Mouse (Mus musculus) heart, embryonic 14.5 days (tissue): Measurements from ENCODE around the gene Pgs1. TPM values are rescaled to one million over a fixed set of nuclear protein-coding genes. Genes with fewer than 3 reads are reported as not detected.

Experiments
- ATAC-seq: fragments of 200-750 bp; cut with Nextera tagmentation; 2 replicates; pipeline ENCODE4 v1.8.0; 2017; ENCODE audit warnings: low read depth, moderate TSS enrichment; ENCODE audit not compliant: insufficient number of reproducible peaks, insufficient read depth, low FRiP score
- H3K27ac ChIP-seq, 2 experiments: fragments of 200-500 bp in 1 of 2; fragments of 300-500 bp in 1 of 2; sonication (generic) in 1 of 2; replicated peaks in 1 of 2; 2 replicates each; pipeline ENCODE4 v1.5.1; 2012 to 2014; ENCODE audit warnings: low read depth in 2 of 2, low read length in 2 of 2, control low read depth in 1 of 2, mild to moderate bottlenecking in 1 of 2, mixed read lengths in 1 of 2; ENCODE audit not compliant: control insufficient read depth in 1 of 2, insufficient read depth in 1 of 2
- H3K27me3 ChIP-seq: fragments of 300-500 bp; sonication (generic); 2 replicates; pipeline ENCODE4 v1.6.1; 2014; ENCODE audit warnings: mild to moderate bottlenecking, low read length, control low read depth; ENCODE audit not compliant: control insufficient read depth, insufficient read depth
- H3K36me3 ChIP-seq: fragments of 300-500 bp; sonication (generic); 2 replicates; pipeline ENCODE4 v1.6.1; 2014; ENCODE audit warnings: mild to moderate bottlenecking, control low read depth, low read length, mixed read lengths; ENCODE audit not compliant: control insufficient read depth, insufficient read depth
- H3K4me1 ChIP-seq, 2 experiments: fragments of 200-500 bp in 1 of 2; fragments of 300-500 bp in 1 of 2; sonication (generic) in 1 of 2; 2 replicates each; pipeline ENCODE4 v1.6.1; 2012 to 2014; ENCODE audit warnings: low read length in 2 of 2, control low read depth in 1 of 2, mixed read lengths in 1 of 2; ENCODE audit not compliant: control insufficient read depth in 2 of 2, insufficient read depth in 2 of 2
- H3K4me2 ChIP-seq: fragments of 300-500 bp; sonication (generic); 2 replicates; pipeline ENCODE4 v1.6.1; 2014; ENCODE audit warnings: mild to moderate bottlenecking, low read length
- H3K4me3 ChIP-seq, 2 experiments: fragments of 200-500 bp in 1 of 2; fragments of 300-500 bp in 1 of 2; sonication (generic) in 1 of 2; 2 replicates each; pipeline ENCODE4 v1.5.1; 2012 to 2014; ENCODE audit warnings: low read length in 2 of 2, mild to moderate bottlenecking in 2 of 2, control low read depth in 1 of 2, low read depth in 1 of 2, moderate library complexity in 1 of 2; ENCODE audit not compliant: control insufficient read depth in 1 of 2, insufficient read depth in 1 of 2
- H3K9ac ChIP-seq: fragments of 300-500 bp; sonication (generic); 2 replicates; pipeline ENCODE4 v1.6.1; 2014; ENCODE audit warnings: mild to moderate bottlenecking, low read length
- H3K9me3 ChIP-seq: fragments of 300-500 bp; sonication (generic); 2 replicates; pipeline ENCODE4 v1.6.1; 2016; ENCODE audit warnings: low read length, control low read depth; ENCODE audit not compliant: control insufficient read depth
- WGBS: fragments of 180-500 bp; shearing (Covaris S2); extraction: QIAGEN DNeasy Blood & Tissue Kit; methylation state at CpG from one replicate; pipeline ENCODE4 v1.1.7; 2014; 5-methylcytosine and 5-hydroxymethylcytosine counted together
- polyA plus RNA-seq: library from polyadenylated mRNA; unstranded; fragments of >200 nt; fragmentation: Nextera tagmentation; extraction: Ambion mirVana; gene quantifications from 2 replicates; pipeline ENCODE4 v1.2.1, GENCODE M21; 2014

Pgs1 gene
- polyA plus RNA-seq, 1 experiment from 2014 or later = 23.1 TPM

DNA sequence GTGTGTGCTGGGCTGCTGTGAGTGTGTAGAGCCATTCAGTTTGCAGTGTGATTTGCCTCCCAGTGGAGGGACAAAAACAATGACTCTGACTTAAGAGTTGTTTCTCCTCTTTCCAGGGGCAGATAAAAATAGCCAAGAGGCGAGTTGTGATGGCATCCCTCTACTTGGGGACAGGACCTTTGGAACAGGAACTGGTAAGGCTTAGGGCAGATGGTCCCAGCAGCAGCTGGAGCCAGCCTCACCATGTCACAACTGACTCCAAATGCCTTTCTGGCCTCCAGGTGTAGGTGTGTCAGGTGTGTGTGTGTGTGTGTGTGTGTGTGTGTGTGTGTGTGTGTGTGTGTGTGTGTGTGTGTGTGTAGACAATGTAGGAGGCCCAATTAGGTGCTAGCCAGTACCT lies 14.0 kb downstream of the Pgs1 start:
- Histone ChIP-seq H3K4me3 (no peak overlapping the region), H3K36me3 (peaks cover 63% of the 10 kb centered on the region), H3K9ac (no peak overlapping the region), H3K27ac (peak overlapping the region; percentile 50 to 59), H3K4me2 (no peak overlapping the region), H3K4me1 (peaks cover 34 to 55% of the 10 kb centered on the region in 2 experiments), H3K9me3 (no peaks in the 10 kb centered on the region), H3K27me3 (no peaks in the 10 kb centered on the region)
- ATAC-seq = no peak
- 10% methylated on average over 1 of the region's 1 CpGs for WGBS

GRCm38 (mm10) chr11:118000565-118001215 lies 14.6 kb downstream of the Pgs1 start:
- WGBS = 86% methylated on average over 7 of the region's 7 CpGs
- H3K27me3 ChIP-seq = no peaks in the 10 kb centered on the region

DNA sequence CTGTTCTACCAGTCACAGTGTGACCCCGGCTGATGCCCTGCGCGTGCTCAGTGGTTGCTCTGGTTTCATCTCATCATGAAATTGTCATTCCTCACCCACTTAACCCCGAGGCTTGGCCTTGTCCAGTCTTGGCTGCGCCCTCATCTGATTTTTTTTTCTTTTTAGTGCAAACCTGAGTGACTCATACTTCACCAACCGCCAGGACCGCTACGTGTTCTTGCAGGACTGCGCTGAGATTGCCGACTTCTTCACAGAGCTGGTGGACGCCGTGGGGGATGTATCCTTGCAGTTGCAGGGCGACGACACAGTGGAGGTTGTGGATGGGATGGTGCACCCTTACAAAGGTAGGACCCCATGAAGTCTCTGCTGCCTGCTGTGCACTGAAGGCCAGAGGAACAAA lies 17.1 kb downstream of the Pgs1 start:
- Histone ChIP-seq H3K9ac (no peak overlapping the region), H3K36me3 (peaks cover 77% of the 10 kb centered on the region), H3K4me3 (no peak overlapping the region), H3K4me1 (peaks cover 37 to 50% of the 10 kb centered on the region in 2 experiments), H3K27me3 (no peaks in the 10 kb centered on the region), H3K9me3 (no peaks in the 10 kb centered on the region), H3K4me2 (no peak overlapping the region), H3K27ac (peak overlapping the region in 1 of 2 experiments; percentile 55; a peak in 2 of 4 replicates)
- WGBS = 74% methylated on average over 14 of the region's 14 CpGs
- ATAC-seq = no peak

More at GRCm38 (mm10) chr11:118000565-118001215, 14.6 kb downstream of the Pgs1 start:
- no peaks in the 10 kb centered on the region for H3K9me3 ChIP-seq
- peaks cover 28 to 49% of the 10 kb centered on the region in 2 experiments for H3K4me1 ChIP-seq
- H3K27ac ChIP-seq = peak overlapping the region; percentile 50 to 59; a peak in 3 of 4 replicates
- H3K4me3 ChIP-seq = no peak overlapping the region
- H3K9ac ChIP-seq = 0 out of 2 replicates have a peak overlapping the region, but pooled peaks have one; percentile 12
- no peak for ATAC-seq
- H3K36me3 ChIP-seq = peaks cover 69% of the 10 kb centered on the region
- H3K4me2 ChIP-seq = no peak overlapping the region

- H3K27ac ChIP-seq = peak overlapping the region in 1 of 2 experiments; percentile 55; a peak in 2 of 4 replicates
- H3K27me3 ChIP-seq = no peaks in the 10 kb centered on the region
- H3K4me3 ChIP-seq = no peak overlapping the region
- H3K4me1 ChIP-seq = peaks cover 38 to 50% of the 10 kb centered on the region in 2 experiments
- 15% methylated on average over 5 of the region's 5 CpGs for WGBS
- no peak for ATAC-seq
- no peaks in the 10 kb centered on the region for H3K9me3 ChIP-seq
- H3K9ac ChIP-seq = no peak overlapping the region
- peaks cover 73% of the 10 kb centered on the region for H3K36me3 ChIP-seq
- H3K4me2 ChIP-seq = no peak overlapping the region
Measured at GRCm38 (mm10) chr11:118003718-118004117, 17.6 kb downstream of the Pgs1 start.

DNA sequence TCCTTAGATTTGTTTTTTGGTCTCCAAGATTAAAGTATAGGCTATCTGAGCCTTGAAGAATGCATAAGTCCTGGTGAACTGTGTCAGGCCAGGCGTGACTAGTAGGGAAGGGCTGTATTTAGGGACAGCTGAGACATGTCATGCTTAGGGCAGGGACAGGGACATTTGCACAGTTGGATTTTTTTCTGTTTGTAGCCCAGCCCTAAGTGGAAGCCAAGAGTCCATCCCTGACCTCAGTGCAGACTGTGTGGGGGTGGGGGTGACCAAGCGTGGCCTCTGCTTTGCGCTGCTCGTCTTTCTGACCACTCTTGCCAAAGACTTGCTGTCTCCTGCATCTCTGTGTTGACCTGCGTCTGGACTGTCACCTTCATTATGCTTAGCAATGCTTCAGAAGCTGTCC lies 18.1 kb downstream of the Pgs1 start:
- Histone ChIP-seq H3K36me3 (peaks cover 73% of the 10 kb centered on the region), H3K9ac (peak overlapping the region; percentile 38; the same call in 1 of the 2 replicates)

GRCm38 (mm10) chr11:118007460-118008143 lies 21.5 kb downstream of the Pgs1 start:
- H3K36me3 ChIP-seq = peaks cover 53% of the 10 kb centered on the region
- H3K9ac ChIP-seq = peak overlapping the region; percentile 5; the same call in 1 of the 2 replicates
- 58% methylated on average over 8 of the region's 8 CpGs for WGBS
- H3K4me3 ChIP-seq = no peak overlapping the region
- peak overlapping the region; percentile 51 to 72; a peak in 3 of 4 replicates for H3K27ac ChIP-seq
- no peaks in the 10 kb centered on the region for H3K27me3 ChIP-seq
- no peak overlapping the region for H3K4me2 ChIP-seq
- no peak for ATAC-seq
- no peaks in the 10 kb centered on the region for H3K9me3 ChIP-seq
- peaks cover 37 to 41% of the 10 kb centered on the region in 2 experiments for H3K4me1 ChIP-seq

More for the DNA sequence above, 18.1 kb downstream of the Pgs1 start:
- ATAC-seq = no peak
- H3K4me2 ChIP-seq = no peak overlapping the region
- H3K27me3 ChIP-seq = no peaks in the 10 kb centered on the region
- H3K9me3 ChIP-seq = no peaks in the 10 kb centered on the region
- peak overlapping the region; percentile 23 to 55; a peak in 3 of 4 replicates for H3K27ac ChIP-seq
- H3K4me3 ChIP-seq = no peak overlapping the region
- H3K4me1 ChIP-seq = peaks cover 43 to 50% of the 10 kb centered on the region in 2 experiments
- 63% methylated on average over 5 of the region's 5 CpGs for WGBS

GRCm38 (mm10) chr11:118008144-118008805 lies 22.2 kb downstream of the Pgs1 start:
- Histone ChIP-seq H3K36me3 (peaks cover 48% of the 10 kb centered on the region), H3K4me2 (0 out of 2 replicates have a peak overlapping the region, but pooled peaks have one; percentile 4), H3K27me3 (no peaks in the 10 kb centered on the region), H3K9ac (peak overlapping the region; percentile 38; the same call in 1 of the 2 replicates), H3K27ac (peak overlapping the region; percentile 51 to 72), H3K9me3 (no peaks in the 10 kb centered on the region), H3K4me3 (no peak overlapping the region), H3K4me1 (peaks cover 35 to 41% of the 10 kb centered on the region in 2 experiments)
- 53% methylated on average over 5 of the region's 5 CpGs for WGBS
- ATAC-seq = 0 out of 2 replicates have a peak, but pooled peaks have one; percentile 1
